Mouse (Mus musculus) embryo, embryonic 10 days (tissue): ENCODE data around the gene Srsy.
"Not testable (repeated sequence)": the region's sequence is repeated elsewhere in the genome, so short reads cannot be mapped to it uniquely, and the experiment has no call there.

Experiments used
- DNase-seq: peaks from one replicate; pipeline ENCODE4 v3.0.0-alpha.2; 2015; ENCODE audit warnings: low spot score

The Srsy gene

DNA sequence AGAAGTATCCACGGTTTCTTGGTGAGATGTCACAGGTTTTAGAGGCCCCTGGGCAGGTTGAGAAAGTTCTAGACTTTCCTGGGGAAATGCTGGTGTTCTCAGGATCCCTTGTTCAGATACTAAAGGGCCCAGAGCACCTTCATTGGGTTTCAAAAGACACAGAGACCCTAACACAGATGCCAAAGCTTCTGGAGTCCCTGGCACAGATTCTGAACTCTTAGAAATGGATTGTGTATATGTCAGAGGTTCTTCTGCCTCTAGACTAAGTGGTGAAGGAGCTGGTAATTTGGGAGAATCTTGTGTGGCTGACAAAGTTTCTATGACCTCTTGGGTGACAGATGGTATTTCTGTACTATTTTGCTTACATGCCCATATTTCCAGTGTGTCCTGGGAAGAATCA is at the start of gene Srsy:
Gene Srsy (minus strand): TSS at position 101 of the 400 bp plus-strand sequence.
- not testable (repeated sequence) for DNase-seq
